Mouse (Mus musculus): ENCODE measurements at regions not wholly inside any gene's neighbourhood (a gene's known extent, or its start where the extent isn't known, plus 50 kb on each side); places are given as distances from the start of the nearest gene placed in this dataset.
"Not testable (repeated sequence)": the region's sequence is repeated elsewhere in the genome, so short reads cannot be mapped to it uniquely, and the experiment has no call there.

- WGBS, result 71% methylated on average over 13 of the region's 13 CpGs
- DNase-seq (ENCODE audit: low read depth, low spot score), result no peak
Observed at GRCm38 (mm10) chr3:34709553-34709952, 59.3 kb downstream of the Sox2 start.

- 85% methylated on average over 7 of the region's 7 CpGs for WGBS
Observed at GRCm38 (mm10) chr3:34712137-34712536, 61.9 kb downstream of the Sox2 start.

GRCm38 (mm10) chr3:34722506-34722905 is 72.3 kb downstream of the Sox2 start:
- WGBS, result 82% methylated on average over 7 of the region's 7 CpGs

More at GRCm38 (mm10) chr3:34712137-34712536, 61.9 kb downstream of the Sox2 start:
- not testable (repeated sequence) for DNase-seq (ENCODE audit: low read depth, low spot score)

GRCm38 (mm10) chr3:34726955-34727354 is 76.8 kb downstream of the Sox2 start:
- DNase-seq (ENCODE audit: low read depth, low spot score), result no peak
- WGBS, result 85% methylated on average over 12 of the region's 12 CpGs

More at GRCm38 (mm10) chr3:34722506-34722905, 72.3 kb downstream of the Sox2 start:
- DNase-seq (ENCODE audit: low read depth, low spot score), result no peak

- DNase-seq (ENCODE audit: low read depth, low spot score), result no peak
Observed at GRCm38 (mm10) chr3:34728282-34728681, 78.1 kb downstream of the Sox2 start.

- DNase-seq (ENCODE audit: low read depth, low spot score), result no peak
- WGBS, result 63% methylated on average over 5 of the region's 5 CpGs
Observed at GRCm38 (mm10) chr3:34734966-34735365, 84.8 kb downstream of the Sox2 start.

GRCm38 (mm10) chr3:34738001-34738400 is 87.8 kb downstream of the Sox2 start:
- WGBS, result 91% methylated on average over 4 of the region's 4 CpGs
- no peak for DNase-seq (ENCODE audit: low read depth, low spot score)

GRCm38 (mm10) chr3:34738938-34739337 is 88.7 kb downstream of the Sox2 start:
- no peak for DNase-seq (ENCODE audit: low read depth, low spot score)
- 54% methylated on average over 7 of the region's 7 CpGs for WGBS

GRCm38 (mm10) chr3:34739693-34740092 is 89.5 kb downstream of the Sox2 start:
- peak; percentile 21 for DNase-seq (ENCODE audit: low read depth, low spot score)
- 34% methylated on average over 7 of the region's 7 CpGs for WGBS

GRCm38 (mm10) chr3:34740110-34740509 is 89.9 kb downstream of the Sox2 start:
- 80% methylated on average over 9 of the region's 9 CpGs for WGBS
- DNase-seq (ENCODE audit: low read depth, low spot score), result no peak

- 64% methylated on average over 5 of the region's 5 CpGs for WGBS
- no peak for DNase-seq (ENCODE audit: low read depth, low spot score)
Observed at GRCm38 (mm10) chr3:34745181-34745736, 95.1 kb downstream of the Sox2 start.

- no peak for DNase-seq (ENCODE audit: low read depth, low spot score)
- WGBS, result 30% methylated on average over 10 of the region's 10 CpGs
Observed at GRCm38 (mm10) chr3:34747499-34748093, 97.4 kb downstream of the Sox2 start.

- 87% methylated on average over 7 of the region's 7 CpGs for WGBS
Observed at GRCm38 (mm10) chr3:34749989-34750388, 99.8 kb downstream of the Sox2 start.

GRCm38 (mm10) chr3:34751551-34751950 is 101.3 kb downstream of the Sox2 start:
- WGBS, result 34% methylated on average over 5 of the region's 5 CpGs
- no peak for DNase-seq (ENCODE audit: low read depth, low spot score)

More at GRCm38 (mm10) chr3:34749989-34750388, 99.8 kb downstream of the Sox2 start:
- no peak for DNase-seq (ENCODE audit: low read depth, low spot score)

GRCm38 (mm10) chr3:34753557-34753956 is 103.4 kb downstream of the Sox2 start:
- 7% methylated on average over 8 of the region's 8 CpGs for WGBS
- no peak for DNase-seq (ENCODE audit: low read depth, low spot score)

GRCm38 (mm10) chr3:34754781-34755180 is 104.6 kb downstream of the Sox2 start:
- no peak for DNase-seq (ENCODE audit: low read depth, low spot score)
- 89% methylated on average over 6 of the region's 6 CpGs for WGBS

- DNase-seq (ENCODE audit: low read depth, low spot score), result not testable (repeated sequence)
- 96% methylated on average over 5 of the region's 5 CpGs for WGBS
Observed at GRCm38 (mm10) chr3:34755282-34755681, 105.1 kb downstream of the Sox2 start.

- no peak for DNase-seq (ENCODE audit: low read depth, low spot score)
- WGBS, result 38% methylated on average over 7 of the region's 7 CpGs
Observed at GRCm38 (mm10) chr3:34756632-34757031, 106.4 kb downstream of the Sox2 start.

- DNase-seq (ENCODE audit: low read depth, low spot score), result no peak
- 76% methylated on average over 6 of the region's 6 CpGs for WGBS
Observed at GRCm38 (mm10) chr3:34757130-34757529, 106.9 kb downstream of the Sox2 start.

GRCm38 (mm10) chr3:34757813-34758510 is 107.8 kb downstream of the Sox2 start:
- WGBS, result 26% methylated on average over 13 of the region's 13 CpGs
- no peak for DNase-seq (ENCODE audit: low read depth, low spot score)
